Mouse (Mus musculus): ENCODE results near the gene Umad1.

The Umad1 gene

DNA sequence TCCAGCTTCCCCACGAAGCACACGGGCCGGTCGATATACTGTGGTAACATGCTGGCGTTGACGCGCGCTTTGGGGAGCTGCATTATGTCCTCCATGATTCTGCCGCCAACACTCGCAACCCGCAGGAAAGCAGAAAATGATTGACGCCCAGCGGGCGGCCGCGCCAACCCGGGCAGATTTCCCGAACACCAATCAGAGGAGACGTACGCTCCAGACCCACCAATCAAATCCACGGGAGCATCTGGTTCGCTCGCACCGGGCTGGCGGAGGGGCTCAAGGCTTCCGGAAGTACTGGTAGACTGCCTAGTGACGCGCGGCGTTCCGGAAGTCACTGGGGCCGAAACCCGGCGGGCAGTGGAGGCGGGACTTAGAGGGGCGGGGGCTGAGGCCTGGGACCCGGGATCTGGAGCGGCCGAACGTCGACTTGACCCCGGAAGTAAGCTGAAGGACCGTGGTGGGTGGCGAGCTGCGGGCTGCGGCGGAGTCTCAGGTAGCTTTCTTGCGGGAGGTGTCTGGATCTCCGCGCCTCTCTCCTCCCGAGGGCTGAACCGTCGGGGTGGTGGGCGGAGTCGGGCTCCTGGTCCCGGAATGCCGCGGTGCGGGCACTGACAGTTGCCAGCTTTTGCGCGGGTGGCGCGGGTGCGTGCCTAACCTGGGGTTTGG lies at the start of gene Umad1, which contains the start of the genes Rpa3 and Gm45062:
Gene Umad1, plus strand, starts transcription at position 285 of the 663 bp plus-strand sequence.
Gene Rpa3, minus strand, starts transcription at position 170 of the 663 bp plus-strand sequence.
Gene Gm45062, plus strand, starts transcription at position 447 of the 663 bp plus-strand sequence.
- in situ Hi-C loops (cut with MboI): no loop called here

DNA sequence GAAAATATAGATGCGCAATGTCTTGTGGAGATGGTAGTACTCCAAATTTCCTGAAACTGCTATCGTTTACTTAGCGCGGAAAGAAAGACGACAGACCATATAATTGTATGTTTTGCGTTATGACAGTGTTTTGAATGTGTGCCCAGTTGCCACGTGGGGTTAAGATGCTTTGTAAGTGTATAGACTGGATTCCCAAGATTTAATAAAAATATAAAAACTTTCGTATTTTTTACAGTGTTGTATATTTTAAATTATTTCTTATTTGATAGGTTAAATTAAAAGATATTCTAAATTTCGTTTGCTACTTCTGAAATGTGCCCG lies 49.3 kb upstream of the Umad1 start:
- in situ Hi-C loops (cut with MboI): no loop called here

DNA sequence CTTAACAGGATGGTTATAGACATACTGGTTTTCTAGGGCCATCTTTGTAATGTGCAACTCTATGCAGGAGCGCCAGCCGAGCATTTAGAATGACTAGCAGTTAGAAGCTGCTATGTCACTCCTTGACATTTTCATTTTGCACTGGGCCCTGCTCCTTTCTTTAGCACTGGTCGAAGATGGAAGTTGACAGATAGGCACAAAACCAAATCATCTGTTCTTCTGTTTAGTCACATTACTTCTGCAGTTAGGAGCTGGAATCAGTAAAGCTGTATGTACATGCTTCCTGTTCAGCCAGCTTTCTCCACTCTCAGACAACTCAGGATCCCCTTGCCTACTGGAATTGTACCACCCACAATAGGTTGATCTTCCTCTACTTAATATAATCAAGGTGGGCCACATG lies 48.4 kb upstream of the Umad1 start:
- in situ Hi-C loops (cut with MboI): no loop called here

DNA sequence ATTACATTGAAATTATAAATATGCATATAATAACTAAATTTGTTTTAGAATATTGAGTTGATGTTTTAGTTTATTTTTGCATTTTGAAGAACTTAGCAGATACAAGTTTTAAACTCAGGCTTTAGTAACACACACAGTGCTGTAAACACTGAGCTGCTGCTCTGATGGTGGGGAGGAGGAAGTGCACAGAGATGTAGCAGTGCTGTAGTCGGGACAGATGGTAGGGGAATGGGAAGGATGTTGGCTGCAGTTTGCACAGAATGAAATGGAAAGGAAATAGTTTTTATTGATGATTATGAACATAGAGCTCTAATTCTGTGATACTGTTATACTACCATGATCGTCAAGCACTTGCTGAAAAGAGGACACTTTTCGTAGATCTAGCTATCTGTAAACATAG lies 32.1 kb upstream of the Umad1 start:
- in situ Hi-C loops (cut with MboI): no loop called here

DNA sequence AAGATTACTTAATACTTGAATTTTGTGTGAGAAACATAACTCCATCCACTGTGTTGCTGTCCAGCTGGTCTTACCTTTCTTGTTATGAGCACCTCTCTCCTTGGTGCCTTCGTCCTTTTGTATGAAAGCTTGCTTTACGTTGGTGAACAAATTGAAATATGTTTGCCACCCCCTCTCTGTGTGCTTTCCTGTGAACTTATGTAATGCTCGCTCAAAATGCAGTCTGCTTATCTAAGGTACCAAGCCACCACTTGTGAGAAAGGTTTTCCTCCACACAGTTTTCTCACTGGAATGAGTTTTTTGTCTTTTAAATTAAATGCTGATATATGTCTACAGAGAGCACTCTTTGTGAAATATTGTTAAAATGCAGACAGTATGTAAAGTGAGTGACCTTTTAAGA lies 30.5 kb upstream of the Umad1 start:
- in situ Hi-C loops (cut with MboI): no loop called here

DNA sequence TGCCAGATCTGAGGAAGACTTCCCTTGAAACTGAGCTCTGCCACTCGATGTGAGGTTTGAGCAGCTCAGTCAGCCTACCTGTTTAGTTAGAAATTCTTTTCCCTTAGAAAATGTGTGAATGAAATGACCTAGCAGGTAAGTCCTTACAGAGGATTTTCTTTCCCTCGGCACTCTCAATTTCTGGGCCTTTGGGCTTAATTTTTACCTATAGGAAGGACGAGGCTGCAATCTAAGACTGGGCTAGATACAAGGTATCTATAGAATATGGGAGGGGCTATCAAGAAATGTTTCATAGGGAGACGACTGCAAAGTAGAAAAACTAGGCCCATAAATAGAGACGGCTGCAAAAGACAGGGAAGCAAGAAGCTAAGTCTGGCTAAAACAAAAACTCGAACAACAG lies 772 bp upstream of the Umad1 start:
- in situ Hi-C loops (cut with MboI): no loop called here

DNA sequence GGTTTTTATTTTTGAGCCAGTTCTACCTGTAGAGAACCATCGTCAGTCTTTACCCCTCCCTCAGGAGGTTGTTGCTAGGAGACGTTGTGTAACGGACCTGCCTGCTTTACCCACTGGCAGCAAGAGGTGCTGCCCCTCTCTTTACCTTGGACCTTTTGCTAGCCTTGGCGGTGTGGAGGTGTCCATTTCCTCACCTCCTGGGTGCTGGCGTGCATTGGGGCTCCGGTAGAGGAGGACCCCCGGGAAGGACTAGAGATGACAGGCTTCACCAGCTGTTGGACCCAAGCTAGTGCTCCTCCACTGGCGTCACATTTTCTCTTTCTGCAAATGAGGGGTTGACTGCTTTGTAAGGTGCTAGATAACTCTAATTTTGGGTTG lies 568 bp downstream of the Umad1 start:
- in situ Hi-C loops (cut with MboI): no loop called here

DNA sequence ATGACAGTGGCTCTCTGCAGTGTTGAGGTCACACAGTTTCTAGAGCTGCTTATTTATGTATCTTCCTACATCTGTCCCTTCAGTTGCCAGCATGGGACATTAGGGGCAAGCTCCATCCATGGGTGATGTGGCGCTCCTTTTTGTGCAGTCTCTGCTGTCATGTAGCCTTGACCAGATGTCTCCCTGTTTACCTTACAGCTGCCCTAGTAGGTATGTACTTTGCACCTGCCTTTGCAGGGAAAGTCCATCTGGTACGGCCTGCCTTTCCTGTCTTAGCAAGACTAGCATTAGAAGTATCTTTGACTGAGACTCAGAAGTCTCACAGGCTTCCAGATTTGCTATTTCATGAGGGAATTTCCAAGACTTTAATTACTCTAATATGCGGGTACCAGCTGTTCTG lies 12.0 kb downstream of the Umad1 start:
- in situ Hi-C loops (cut with MboI): no loop called here

DNA sequence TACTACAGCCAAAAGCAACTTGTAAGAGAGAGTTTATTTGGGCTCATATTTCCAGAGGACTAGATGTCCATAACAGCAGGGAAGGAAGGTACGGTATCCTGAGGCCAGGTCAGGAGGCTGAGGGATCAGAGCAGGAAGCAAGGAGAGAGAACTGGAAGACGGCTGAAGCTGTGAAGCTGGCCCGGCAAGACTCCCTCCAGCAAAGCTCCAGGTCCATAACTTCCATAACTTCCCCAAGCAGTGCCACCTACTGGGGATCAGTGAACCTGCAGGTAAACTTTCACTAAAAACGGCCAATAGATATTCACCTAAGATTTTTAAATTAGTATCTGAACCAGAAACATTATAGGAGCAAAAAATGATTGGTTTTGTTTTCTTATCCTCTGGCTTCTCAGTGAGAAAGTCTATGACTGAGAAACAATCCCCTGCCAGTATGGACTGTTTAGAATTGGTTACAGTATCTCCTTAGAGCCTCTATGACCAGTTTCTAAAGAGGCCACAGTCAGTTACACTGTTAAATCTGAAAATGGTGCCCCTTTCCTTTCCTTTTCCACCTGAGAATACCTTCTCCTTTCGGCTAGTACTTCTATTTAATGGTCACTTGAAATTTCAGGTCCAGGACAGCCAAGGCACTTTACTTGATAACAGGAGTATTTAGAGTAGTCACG lies 15.4 kb downstream of the Umad1 start:
- in situ Hi-C loops (cut with MboI): loop anchor here (25.0 kb wide), 2 partner anchors 213 to 413 kb away; no protein-coding TSS in a partner anchor

DNA sequence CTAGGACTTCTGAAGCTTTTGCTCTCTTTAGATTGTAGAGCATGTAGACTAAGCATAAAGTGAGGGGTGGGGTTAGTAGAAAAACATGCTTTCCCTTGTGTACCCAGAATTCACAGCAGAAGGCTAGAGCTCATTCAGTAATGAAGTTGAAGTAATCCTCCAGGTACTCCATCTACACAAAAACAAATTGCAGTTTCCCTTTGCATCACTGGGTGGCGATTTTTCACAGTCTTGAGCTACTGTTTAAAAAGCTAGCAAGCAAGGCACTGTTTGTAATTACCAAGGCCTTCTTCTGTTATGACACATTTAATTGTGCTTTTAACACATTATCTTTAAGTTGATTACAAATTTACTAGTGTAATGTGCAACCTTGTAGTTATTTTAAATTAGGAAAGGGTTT lies 16.0 kb downstream of the Umad1 start:
- in situ Hi-C loops (cut with MboI): loop anchor here (25.0 kb wide), 2 partner anchors 212 to 412 kb away; no protein-coding TSS in a partner anchor

DNA sequence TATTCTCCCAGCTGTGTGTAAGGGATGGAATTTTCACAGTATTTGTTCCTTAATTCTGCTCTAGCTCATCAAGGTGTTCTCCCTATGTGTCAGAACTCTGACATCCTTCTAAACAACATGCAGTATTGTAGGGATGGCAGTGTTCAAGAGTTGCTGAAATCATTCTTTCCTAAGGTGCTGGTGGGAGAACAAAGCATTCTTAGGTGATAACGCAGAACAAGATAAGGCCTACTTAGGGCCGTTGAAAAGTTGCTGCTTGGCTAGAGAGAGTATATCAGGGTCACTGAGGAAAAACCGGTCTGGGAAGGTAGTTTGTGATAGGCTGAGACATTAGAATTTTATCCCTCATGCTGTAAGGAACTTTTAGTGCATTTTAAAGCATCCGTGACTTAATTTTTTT lies 17.3 kb downstream of the Umad1 start:
- in situ Hi-C loops (cut with MboI): loop anchor here (25.0 kb wide), 2 partner anchors 211 to 411 kb away; no protein-coding TSS in a partner anchor

DNA sequence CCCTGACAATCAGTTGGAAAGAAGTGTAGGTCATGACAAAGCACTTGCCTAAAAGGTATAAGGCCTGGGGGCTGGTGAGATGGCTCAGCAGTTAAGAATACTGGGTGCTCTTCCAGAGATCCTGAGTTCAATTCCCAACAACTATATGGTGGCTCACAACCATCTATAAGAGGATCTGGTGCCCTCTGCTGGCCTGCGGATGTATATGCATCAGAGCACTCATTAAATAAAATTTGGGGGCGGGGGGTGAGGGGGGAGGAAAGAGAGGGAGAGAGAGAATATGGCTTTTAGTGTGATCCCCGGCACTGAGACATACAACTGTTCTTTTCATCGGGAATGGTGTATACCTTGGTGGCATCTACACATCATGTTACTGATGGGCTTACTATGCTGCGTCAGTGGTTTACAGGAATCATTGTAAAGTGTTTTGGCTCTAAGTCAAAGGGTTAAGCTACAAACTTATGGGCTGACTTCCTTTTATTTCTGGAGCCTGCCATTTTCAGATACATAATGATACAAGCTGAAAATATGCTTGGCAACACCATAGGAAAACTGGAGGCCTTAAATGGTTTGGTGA lies 19.4 kb downstream of the Umad1 start:
- in situ Hi-C loops (cut with MboI): loop anchor here (25.0 kb wide), 2 partner anchors 209 to 409 kb away; no protein-coding TSS in a partner anchor

DNA sequence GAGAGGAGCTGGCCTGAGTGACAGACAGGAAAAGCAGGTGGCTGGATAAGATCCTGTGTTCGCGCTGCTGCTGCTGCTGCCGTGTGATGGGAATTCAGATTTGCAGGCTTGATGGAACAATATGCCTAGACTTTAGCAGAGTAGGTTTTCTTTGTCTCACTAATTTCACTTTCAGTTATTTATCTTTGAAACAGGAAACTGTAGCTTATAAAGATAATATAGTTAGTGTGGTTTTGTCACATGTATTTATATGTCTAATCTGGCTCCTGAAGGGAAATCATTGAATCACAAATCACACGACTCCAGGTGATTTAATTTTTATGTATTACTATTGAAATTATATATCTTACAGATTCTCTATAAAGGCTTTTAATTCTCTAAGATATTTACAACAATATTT lies 24.2 kb downstream of the Umad1 start:
- in situ Hi-C loops (cut with MboI): loop anchor here (25.0 kb wide), 2 partner anchors 204 to 404 kb away; no protein-coding TSS in a partner anchor

DNA sequence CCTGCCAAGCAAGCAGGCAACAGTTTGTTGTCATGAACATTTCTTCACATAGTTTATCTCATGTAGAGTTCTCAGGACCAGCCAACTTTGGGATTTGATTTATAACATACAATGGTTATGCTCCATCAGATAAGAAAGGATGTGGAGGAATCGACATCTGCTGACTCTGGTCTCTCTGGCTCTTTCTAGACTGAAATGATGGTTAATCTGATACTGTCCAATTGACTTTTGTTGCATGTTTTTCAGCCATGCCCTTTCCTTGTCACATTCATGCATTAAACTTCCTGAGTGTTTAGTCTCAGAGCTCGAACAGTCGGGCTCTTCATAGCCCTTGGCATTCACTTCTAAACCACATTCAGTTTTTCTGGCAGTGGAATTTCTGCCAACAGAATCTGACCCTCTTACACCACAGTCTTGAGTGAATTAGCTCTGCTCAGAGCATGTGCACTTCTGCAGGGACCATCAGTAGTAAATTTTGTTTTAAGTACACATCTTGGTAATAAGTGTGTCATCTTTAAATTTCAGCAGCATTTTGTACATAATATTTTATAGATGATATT lies 26.4 kb downstream of the Umad1 start:
- in situ Hi-C loops (cut with MboI): loop anchor here (25.0 kb wide), 2 partner anchors 202 to 402 kb away; no protein-coding TSS in a partner anchor

DNA sequence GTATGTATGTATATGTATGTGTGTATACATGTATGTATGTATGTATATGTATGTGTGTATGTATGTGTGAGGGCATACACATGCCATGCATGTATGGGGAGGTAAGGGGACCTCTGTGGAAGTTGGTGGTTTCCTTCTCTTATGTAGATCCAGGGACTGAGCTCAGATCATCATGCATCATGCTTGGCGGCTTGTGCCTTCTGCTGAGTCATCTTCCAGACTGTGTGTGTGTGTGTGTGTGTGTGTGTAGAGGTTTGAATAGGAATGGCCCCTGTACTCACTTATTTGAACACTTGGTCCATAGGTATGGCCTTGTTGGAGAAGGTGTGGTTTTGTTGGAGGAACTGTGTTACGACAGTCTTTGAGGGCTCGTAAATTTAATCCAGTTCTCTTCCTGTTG lies 27.1 kb downstream of the Umad1 start:
- in situ Hi-C loops (cut with MboI): loop anchor here (25.0 kb wide), 2 partner anchors 201 to 401 kb away; no protein-coding TSS in a partner anchor

DNA sequence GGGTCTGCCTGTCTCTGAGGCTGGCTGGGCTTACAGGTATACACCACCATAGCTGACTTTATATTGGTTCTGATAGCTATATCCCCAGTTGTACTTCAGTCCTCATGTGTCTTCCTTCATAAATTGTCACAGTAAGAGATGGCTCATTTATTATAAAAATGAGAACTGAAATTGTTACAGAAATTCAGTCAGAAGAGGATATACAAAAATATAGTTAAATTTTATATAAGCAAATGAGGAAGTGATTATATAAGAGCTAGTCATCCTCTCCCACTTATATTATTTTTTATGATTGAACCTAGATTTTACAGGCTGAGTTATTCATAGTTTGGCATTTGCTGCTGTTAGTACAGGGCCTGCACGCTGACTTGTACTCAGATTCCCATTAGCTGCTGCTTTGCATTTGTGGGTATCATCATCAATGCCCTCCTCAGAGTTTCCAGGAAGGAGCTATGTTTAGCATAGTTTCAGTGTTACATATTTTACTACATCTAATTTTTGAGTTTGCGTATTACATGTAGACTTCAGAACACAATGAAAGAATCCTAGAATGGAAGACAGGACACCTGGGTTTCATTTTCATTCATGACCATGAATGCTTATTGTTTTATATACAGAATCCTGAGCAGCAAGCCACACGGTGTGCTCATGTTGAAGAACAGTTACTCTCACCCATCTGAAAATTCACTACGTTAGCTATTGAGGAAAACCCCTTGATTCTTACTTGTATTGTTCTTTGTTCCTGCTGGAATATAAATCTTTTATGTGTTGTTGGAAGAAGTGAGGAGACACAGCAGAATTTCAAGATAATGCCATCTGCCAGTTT lies 29.9 kb downstream of the Umad1 start:
- in situ Hi-C loops (cut with MboI): loop anchor here (25.0 kb wide), 2 partner anchors 198 to 398 kb away; no protein-coding TSS in a partner anchor

DNA sequence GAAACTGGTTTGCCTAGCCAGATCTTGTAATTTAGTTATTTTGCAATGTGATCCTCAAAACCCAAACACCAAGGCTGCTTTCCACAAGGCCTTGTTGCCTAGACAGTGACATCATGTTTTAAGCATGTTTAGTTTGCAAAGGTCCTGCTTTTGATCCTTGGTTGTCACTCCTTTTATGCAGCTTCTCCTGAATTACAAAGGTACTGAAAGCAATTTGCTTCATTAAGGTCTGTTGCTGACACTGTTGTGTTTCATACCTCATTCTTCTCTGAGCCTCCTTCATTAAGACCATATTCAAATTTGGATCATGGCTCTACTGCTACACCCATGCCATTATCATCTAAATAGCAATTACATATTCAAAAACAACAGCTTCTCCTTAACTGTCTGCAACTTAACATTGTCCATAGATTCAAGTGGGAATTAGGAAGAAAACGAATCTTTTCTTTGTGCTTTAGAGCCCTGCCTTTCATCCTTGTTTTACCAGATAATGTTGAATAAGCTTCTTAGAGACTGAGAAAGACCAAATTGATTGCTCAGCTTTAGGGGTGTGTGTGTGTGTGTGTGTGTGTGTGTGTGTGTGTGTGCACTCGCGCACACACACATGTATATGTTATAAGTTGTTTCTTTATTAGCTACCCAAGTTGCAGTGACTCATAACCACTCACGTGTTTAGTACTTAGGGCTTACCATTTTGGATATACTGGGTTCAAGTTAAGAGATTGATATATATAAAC lies 35.1 kb downstream of the Umad1 start:
- in situ Hi-C loops (cut with MboI): loop anchor here (25.0 kb wide), 2 partner anchors 193 to 393 kb away; no protein-coding TSS in a partner anchor

DNA sequence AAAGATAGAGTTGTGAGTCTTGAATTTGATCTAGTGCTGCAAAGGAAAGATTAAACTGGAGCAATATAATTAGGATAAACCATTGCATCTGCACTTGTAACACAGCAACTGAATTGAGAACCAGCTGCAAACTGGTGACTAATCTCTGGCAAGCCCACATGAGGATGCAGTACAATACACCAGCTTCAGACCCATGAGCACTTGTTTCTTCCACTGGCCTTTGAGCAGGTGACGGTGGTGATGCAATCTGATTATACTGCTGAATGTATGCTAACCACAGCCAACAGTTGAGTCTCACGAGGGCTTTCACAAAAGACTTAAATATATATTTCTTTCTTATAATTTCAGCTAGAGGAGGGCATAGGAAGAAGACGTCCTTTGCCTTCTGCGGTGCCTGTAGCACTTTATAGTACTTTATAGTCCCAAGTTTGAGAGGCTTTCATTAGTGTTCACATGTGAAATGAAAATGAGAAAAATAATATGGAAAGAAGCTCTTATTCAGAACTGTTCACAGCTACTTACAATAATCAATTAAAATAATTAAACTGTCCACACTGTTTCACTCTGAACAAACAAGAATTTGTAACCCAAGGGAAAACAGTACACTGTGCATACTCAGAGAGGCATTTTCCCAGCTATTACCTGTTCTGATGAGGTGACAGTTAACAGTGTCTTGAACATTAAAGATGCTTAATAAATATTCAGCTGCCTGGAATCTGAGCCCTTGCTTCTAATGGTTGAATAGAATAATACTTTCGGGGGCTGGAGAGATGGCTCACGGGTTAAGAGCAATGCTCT lies 40.2 kb downstream of the Umad1 start:
- in situ Hi-C loops (cut with MboI): loop anchor here (25.0 kb wide), 2 partner anchors 188 to 388 kb away; no protein-coding TSS in a partner anchor

DNA sequence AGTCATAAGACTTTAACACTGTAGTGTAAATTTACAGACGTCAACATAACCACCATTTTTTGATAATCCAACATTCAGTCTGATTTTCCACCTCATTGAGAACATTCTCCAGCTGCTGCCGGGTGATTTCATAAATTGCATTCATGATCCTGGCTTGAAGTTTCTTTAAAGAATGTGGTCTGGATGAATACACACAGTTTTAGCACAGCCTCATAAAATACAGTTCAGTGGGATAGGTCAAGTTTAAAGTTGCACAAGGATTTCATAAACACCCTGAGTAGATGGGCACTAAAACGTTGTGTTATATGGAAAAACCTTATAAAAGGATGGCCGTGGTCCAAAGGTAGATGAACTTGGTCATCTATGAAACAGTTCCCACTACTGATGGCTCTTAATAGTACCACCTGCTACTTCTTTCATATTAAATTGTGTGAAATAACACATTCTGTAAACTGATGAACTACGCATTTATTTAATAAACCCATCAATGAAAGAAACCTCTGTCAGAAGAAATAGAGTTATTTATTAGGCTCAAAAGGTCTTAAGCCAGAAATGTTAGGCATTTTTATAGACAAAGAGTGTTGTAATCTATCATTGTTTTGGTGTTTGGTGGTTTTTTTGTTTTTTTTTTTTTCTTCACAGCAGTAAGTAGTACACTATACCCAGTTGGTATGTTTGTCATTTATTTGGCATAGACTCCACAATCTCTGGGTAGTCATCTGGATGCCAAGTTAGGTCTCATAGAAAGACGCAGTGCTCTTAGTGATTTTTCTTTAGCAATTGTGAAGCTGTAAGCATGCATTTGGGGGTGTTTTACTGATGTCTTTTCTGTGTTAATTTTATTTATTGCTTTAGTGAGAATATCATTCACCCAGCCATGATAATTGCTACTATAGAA lies 49.0 kb downstream of the Umad1 start:
- in situ Hi-C loops (cut with MboI): no loop called here

All from mature B cell (primary cell).